Mouse (Mus musculus): ENCODE results near the gene Shf.

DNA sequence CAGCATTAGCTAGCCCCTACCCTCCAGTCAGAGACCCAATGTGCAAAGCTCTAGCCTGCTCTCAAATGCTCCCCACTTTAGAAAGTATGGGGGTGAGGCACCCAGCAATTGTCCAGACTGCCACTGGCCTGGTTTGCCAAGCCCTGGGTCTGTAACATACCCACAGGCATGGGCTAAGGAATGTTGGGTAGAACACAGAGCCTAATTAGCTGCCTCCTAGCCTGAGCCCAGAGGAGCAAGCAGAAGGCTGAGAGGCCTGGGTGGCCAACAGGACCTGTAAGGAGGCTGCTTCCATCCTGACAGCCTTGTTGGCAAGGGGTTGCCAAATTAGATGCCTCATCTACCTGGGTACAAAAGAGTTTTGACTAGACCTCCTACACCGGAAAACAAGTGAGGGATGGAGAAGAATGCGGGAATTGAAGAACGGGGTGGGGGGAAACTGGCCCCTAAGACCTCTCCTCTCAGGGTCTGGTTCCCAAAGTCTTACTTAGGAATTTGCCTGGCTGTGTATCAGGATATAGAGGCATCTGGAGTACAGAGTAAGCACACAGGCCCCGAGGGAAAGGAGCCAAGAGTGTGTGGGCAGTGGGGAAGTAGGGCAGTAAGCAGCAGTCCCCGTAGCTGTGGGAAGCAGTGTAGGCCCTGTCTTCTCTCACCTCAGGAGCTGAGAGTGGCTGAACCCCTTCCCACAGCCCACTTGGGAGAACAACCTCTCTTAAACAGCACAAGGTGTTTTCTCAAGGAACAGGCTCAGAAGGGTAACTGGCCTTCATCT lies 17.6 kb downstream of the Shf start:
- TF ChIP-seq POLR2A (IDR thresholded peaks at IDR 0.05; ENCODE audit: extremely low read depth, insufficient read depth, low read length) (no peak), CTCF (IDR thresholded peaks at IDR 0.05; ENCODE audit: low read depth, low read length) (no peak)
